Mouse (Mus musculus) stomach, embryonic 14.5 days (tissue): ENCODE data around the gene Hacd1. TPM values are rescaled to one million over a fixed set of nuclear protein-coding genes. Genes with fewer than 3 reads are reported as not detected.
A peak's percentile ranks its signal among the peaks of the same experiment; 100 is the strongest.

ENCODE experiments used
- ATAC-seq: fragments of 200-750 bp; cut with Nextera tagmentation; 2 replicates; pipeline ENCODE4 v1.8.0; 2017; ENCODE audit warnings: low read depth, moderate TSS enrichment; ENCODE audit not compliant: insufficient number of reproducible peaks, insufficient read depth, low FRiP score
- H3K27ac ChIP-seq: fragments of 300-500 bp; sonication (generic); 2 replicates; pipeline ENCODE4 v1.5.1; 2014; ENCODE audit warnings: mild to moderate bottlenecking, low read length, moderate library complexity, mixed read lengths
- H3K27me3 ChIP-seq: fragments of 300-500 bp; sonication (generic); 2 replicates; pipeline ENCODE4 v1.6.1; 2014; ENCODE audit warnings: low read length, control low read depth, mixed read lengths; ENCODE audit not compliant: control insufficient read depth, insufficient read depth
- H3K36me3 ChIP-seq: fragments of 300-500 bp; sonication (generic); 2 replicates; pipeline ENCODE4 v1.6.1; 2014; ENCODE audit warnings: mild to moderate bottlenecking, control low read depth, low read length, moderate library complexity, mixed read lengths; ENCODE audit not compliant: control insufficient read depth, insufficient read depth
- H3K4me1 ChIP-seq: fragments of 300-500 bp; sonication (generic); 2 replicates; pipeline ENCODE4 v1.6.1; 2014; ENCODE audit warnings: low read length, control low read depth, mixed read lengths; ENCODE audit not compliant: control insufficient read depth, insufficient read depth
- H3K4me2 ChIP-seq: fragments of 300-500 bp; sonication (generic); replicated peaks from 2 replicates; pipeline ENCODE4 v1.6.1; 2014; ENCODE audit warnings: low read depth, low read length, control low read depth
- H3K4me3 ChIP-seq: fragments of 300-500 bp; sonication (generic); 2 replicates; pipeline ENCODE4 v1.5.1; 2014; ENCODE audit warnings: low read depth, low read length, control low read depth
- H3K9ac ChIP-seq: fragments of 300-500 bp; sonication (generic); replicated peaks from 2 replicates; pipeline ENCODE4 v1.6.1; 2014; ENCODE audit warnings: low read depth, mild to moderate bottlenecking, control low read depth, low read length, moderate library complexity, mixed read lengths
- H3K9me3 ChIP-seq: fragments of 300-500 bp; sonication (generic); 2 replicates; pipeline ENCODE4 v1.6.1; 2016; ENCODE audit warnings: low read depth, low read length, control low read depth; ENCODE audit not compliant: control insufficient read depth
- WGBS: fragments of 180-500 bp; shearing (Covaris S2); extraction: QIAGEN DNeasy Blood & Tissue Kit; methylation state at CpG from one replicate; pipeline ENCODE4 v1.1.7; 2014; 5-methylcytosine and 5-hydroxymethylcytosine counted together
- polyA plus RNA-seq: library from polyadenylated mRNA; unstranded; fragments of >200 nt; fragmentation: Nextera tagmentation; extraction: Ambion mirVana; gene quantifications from 2 replicates; pipeline ENCODE4 v1.2.1, GENCODE M21; 2014

Gene Hacd1
- polyA plus RNA-seq, 1 experiment from 2014 or later = 127 TPM

DNA sequence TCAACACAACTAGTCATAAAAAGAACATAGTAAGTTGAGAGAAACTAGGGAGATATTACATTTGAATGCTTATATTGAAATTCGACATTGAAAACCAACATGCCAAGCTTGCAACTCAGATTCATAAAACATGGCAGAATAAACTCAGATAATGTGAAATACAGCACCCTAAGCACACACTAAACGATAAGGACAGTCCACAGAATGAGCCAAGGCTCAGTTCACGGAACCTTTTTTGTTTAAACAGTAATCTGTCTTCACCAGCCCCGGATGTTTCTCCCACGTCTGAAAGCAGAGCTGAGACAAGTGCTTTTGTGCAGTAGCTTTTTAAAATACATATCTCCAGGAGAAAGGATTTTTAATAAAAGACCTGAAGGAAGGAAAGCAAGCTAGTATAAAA, 247.3 kb downstream of the Hacd1 start:
- Histone ChIP-seq H3K4me2 (no peak overlapping the region), H3K4me1 (no peaks in the 10 kb centered on the region), H3K9me3 (no peaks in the 10 kb centered on the region), H3K27ac (no peak overlapping the region), H3K27me3 (no peaks in the 10 kb centered on the region), H3K9ac (no peak overlapping the region), H3K36me3 (no peaks in the 10 kb centered on the region), H3K4me3 (no peak overlapping the region)
- 30% methylated on average over 5 of the region's 5 CpGs for WGBS
- ATAC-seq = peak; percentile 67; the same call in 1 of the 2 replicates

DNA sequence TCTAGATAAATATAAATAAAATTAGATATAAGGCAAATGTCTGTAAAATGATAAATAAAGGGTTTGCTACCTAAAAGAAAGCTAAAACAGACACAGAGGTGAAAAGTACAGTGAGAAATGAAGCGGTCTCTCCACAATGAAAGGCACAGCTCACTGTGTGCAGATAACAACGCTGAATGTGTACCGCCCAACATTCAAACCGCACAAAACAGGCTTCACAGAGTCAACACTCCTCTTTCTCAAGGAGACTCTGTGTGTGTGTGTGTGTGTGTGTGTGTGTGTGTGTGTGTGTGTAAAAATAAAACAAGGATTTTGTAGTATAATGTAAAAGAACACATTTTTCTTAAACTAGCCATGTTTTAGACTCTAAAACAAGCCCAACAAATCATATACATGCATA, 247.9 kb downstream of the Hacd1 start:
- Histone ChIP-seq H3K9me3 (no peaks in the 10 kb centered on the region), H3K4me3 (no peak overlapping the region), H3K4me2 (no peak overlapping the region), H3K36me3 (no peaks in the 10 kb centered on the region), H3K9ac (no peak overlapping the region), H3K4me1 (no peaks in the 10 kb centered on the region), H3K27me3 (no peaks in the 10 kb centered on the region), H3K27ac (no peak overlapping the region)
- peak; percentile 63; the same call in 1 of the 2 replicates for ATAC-seq
- WGBS = 51% methylated on average over 4 of the region's 4 CpGs

DNA sequence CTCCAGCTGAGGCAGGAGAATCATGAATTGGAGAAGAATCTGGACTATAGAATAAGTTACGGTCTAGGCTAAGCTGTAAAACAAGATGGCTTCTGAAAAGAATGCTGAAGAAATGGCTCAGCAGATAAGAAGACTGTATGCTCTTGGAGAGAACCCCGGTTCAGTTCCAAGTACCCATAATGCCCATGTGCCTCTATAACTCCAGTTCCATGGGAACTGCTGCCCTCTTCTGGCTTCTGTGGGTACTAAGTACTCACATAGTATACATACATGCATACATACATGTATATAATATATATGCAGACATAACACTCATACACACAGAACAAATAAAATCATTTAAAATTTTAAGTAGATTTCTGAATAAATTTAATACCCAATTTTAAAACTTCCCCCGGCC, 249.8 kb downstream of the Hacd1 start:
- H3K4me2 ChIP-seq = no peak overlapping the region
- ATAC-seq = no peak
- H3K4me1 ChIP-seq = no peaks in the 10 kb centered on the region
- H3K4me3 ChIP-seq = no peak overlapping the region
- no peaks in the 10 kb centered on the region for H3K36me3 ChIP-seq
- 92% methylated on average over 3 of the region's 3 CpGs for WGBS
- no peaks in the 10 kb centered on the region for H3K9me3 ChIP-seq
- no peak overlapping the region for H3K9ac ChIP-seq
- H3K27me3 ChIP-seq = no peaks in the 10 kb centered on the region
- H3K27ac ChIP-seq = no peak overlapping the region

- no peak for ATAC-seq
- Histone ChIP-seq H3K4me2 (no peak overlapping the region), H3K36me3 (no peaks in the 10 kb centered on the region), H3K9me3 (no peaks in the 10 kb centered on the region), H3K4me1 (no peaks in the 10 kb centered on the region), H3K27ac (no peak overlapping the region), H3K4me3 (no peak overlapping the region), H3K27me3 (no peaks in the 10 kb centered on the region; the same call in 1 of the 2 replicates), H3K9ac (no peak overlapping the region)
- WGBS = 88% methylated on average over 2 of the region's 2 CpGs
Measured at GRCm38 (mm10) chr2:13800639-13801038, 255.3 kb downstream of the Hacd1 start.

Other genes starting within 250 kb of the Hacd1 start
- 92.1 and 95.9 TPM in 2 replicates for gene Stam, start 18.0 kb upstream of the Hacd1 start, polyA plus RNA-seq
- gene Tmem236, start 118.4 kb upstream of the Hacd1 start, polyA plus RNA-seq = 0.26 and 0.70 TPM in 2 replicates
- gene Mrc1, start 173.3 kb upstream of the Hacd1 start, polyA plus RNA-seq = 11.0 and 13.8 TPM in 2 replicates